Mouse (Mus musculus) retina, embryonic 14.5 days (tissue): ENCODE data around the gene Tmem140.

Source experiments
- DNase-seq: peaks from one replicate; pipeline ENCODE4 v3.0.0-alpha.2; 2015; ENCODE audit warnings: low spot score

The Tmem140 gene

GRCm38 (mm10) chr6:34862791-34863403, at the start of gene Tmem140:
Gene Tmem140 (plus strand): TSS chr6:34863146.
- no peak for DNase-seq

GRCm38 (mm10) chr6:34824406-34824805, 38.5 kb upstream of the Tmem140 start:
- no peak for DNase-seq

DNA sequence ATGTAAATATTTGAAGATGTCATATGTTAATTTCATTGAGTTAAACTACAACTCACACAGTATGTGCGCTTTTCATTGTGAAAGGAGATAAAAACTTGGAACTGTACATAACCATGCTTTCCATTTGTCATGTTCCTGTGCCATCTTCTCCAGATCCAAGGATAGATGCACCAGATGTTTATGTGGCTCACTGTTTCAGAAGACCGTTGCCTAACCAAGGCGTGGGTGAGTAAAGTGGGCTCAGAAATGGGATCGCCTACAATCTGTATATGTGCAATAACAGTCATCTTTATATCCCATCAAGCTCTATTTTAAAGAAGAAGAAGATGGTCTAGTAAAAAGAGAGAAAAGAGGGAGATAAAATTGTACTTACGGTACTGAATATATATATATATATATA, 30.6 kb upstream of the Tmem140 start:
- no peak for DNase-seq

GRCm38 (mm10) chr6:34861546-34862053, 1.3 kb upstream of the Tmem140 start:
- no peak for DNase-seq

DNA sequence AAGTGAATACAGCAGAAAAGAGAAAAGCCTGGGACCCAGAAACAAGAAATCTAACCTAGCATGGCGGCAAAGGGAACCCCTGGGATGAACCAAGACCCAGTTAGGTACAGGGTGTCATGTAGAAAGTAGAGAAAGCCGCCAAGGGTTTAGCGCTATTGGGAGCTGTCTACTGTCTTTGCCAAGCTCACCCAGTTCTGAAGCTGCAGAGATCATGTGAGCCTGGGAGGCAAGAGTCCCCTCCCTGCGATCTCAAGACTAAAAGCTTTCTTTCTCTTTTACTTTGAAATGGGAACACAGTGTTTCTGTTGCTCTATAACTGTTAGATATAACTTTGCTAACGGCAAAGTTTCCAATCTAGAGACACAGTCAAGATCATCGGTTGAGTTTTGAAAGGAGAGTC, 565 bp upstream of the Tmem140 start:
- no peak for DNase-seq

GRCm38 (mm10) chr6:34863786-34864514, 1.0 kb downstream of the Tmem140 start:
- no peak for DNase-seq

- DNase-seq = no peak
Measured at GRCm38 (mm10) chr6:34865213-34865612, 2.3 kb downstream of the Tmem140 start.

- DNase-seq = no peak
Measured at GRCm38 (mm10) chr6:34865711-34866593, 3.0 kb downstream of the Tmem140 start.

DNA sequence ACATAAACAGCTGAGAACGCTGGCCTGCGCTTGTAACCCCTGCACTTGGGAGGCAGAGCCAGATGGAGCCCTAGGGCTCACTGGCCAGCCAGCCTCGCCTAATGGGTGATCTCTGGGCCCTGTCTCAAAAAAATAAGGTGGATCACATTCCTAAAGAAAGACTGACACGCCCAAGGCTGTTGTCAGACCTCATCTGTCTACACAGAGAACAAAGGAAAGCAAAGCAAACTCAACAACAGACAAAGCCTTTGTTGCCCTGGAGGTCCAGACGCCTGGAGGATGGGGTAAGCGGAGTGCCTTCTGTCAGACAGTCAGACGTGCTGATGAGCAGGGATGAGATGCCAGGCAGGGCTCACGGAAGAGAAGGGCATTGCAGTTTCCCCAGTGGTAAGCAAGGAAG, 3.8 kb downstream of the Tmem140 start:
- DNase-seq = no peak

DNA sequence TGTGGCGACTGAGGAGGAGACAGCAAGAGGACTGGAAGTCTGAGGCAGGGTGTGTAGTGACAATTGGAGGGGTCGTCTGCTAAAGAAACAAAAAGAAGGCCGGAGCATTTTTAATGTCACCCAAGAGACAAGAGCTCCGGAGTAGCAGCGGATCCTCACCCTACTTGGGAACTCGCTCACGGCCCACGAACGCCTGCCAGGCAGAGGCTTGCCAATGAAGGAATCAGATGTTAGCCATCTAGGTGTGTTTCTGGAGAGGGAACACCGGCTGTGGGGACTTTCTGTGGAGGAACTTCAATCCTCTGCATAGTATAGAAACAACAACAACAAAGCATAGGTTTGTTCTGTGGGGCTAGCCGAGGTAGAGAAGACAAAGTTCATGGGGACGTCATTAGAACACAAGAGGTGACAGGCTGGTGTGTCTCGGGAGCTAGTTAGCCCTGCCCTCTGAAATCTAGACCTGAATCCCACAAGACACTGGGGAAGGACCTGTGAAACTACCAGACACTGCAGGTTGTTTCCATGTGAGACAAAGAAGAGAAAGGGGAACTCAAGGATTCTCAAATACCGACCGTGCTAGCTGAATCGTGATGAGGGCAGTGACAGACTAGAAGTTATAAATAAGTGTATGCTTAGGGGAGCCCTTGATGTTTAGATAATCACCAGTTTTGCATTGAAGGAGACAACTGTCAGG, 4.5 kb downstream of the Tmem140 start:
- no peak for DNase-seq

- no peak for DNase-seq
Measured at GRCm38 (mm10) chr6:34867995-34868350, 5.0 kb downstream of the Tmem140 start.

DNA sequence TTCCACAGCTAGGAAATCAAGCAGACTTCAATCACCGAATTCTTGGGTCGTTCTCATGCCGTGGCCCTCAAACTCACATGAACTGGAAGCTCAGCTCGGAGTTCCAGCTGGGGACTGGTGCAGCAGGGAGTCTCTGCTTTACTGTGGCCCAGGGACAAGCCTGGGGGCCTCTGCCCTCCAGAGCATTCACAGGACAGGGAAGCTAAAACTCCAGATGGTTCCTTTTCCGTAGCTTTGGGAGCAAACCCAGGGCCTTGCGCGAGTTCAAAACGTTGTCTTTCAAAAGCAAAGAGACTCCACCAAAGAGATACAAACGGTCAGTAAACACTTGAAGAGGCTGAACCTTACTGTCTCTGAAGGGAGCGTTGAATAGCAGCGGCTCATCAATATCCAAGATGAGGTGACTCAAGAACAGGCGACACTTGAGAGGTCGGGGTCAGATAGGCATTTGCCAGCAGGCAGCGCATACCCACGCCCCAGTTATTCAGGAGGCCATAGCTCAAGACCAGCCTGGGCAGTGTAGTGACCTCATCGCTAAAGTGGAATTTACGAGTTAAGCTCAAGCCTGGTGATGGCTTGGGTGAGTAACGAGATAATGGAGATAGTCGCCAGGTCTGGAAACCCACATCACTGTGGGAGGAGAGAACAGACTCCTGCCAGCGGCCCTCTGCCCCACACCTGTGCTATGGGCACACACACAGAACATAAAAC, 5.7 kb downstream of the Tmem140 start:
- no peak for DNase-seq

DNA sequence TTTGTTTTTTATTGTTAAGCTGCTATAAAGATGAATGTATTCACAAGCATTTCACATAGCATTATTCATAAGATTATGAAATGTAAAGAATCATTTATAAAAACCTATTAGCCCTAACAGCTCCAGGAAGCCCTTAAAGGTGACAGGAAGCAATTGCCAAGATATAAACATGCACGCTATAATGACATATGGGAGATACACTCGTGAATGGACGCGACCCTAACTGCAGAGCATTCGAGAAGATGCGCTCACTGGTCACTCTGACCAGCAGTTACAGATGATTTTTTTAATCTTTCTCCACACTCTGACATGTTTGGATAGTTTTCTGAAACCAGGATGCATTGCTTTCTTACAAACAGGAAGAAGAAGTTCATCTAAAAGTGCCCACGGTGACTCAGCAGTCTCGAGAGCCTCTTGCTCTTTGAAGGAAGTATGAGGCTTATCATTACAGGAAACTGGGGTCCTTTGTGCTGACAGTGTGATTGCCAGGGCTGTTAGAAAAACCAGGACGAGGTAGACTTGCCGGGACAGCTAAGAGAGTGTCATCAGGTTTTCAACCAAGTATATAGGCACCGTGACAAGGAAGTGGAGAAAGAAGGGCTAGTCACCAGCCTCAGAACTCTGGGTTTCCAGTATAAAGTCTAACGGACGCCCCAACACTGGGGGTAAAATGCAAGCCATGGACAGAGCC, 6.4 kb downstream of the Tmem140 start:
- DNase-seq = no peak

GRCm38 (mm10) chr6:34870136-34870535, 7.2 kb downstream of the Tmem140 start:
- no peak for DNase-seq

DNA sequence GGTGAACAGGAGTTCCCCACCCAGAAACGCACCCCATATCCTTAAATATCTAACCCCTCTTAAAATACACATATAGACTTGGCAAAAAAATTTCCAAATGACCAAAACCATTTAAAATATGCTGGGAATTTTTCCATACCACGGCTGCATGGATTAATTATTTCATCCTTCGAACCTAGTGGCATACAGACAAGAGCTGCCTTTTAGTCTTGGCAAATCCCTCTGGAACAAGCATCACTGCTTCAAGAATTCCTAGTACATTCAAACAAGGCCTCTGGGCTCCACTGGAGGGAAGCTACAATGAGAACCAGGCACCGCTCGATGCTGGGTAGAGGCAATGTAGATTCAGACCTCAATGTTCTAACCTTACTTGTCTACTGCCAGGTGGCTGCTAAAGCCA, 7.8 kb downstream of the Tmem140 start:
- DNase-seq = no peak

DNA sequence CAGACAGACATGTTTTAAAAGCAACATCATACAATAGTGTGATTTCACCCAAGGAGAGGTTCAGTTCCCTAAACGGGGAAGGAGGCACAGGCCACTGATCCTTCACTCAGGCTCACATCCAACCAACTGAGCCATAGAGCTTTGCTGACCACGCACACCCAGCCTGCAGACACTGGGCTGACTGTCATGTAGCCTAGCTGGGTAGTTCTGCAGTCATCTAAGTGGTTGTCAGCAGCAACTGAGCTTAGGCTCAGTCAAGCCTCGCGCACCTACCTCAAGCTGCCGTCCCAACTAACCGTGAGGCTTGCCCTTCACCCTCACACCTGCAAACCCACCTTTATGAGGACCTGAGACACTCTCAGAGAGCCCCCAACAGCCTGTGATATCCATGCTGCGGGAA, 9.0 kb downstream of the Tmem140 start:
- DNase-seq = no peak

DNA sequence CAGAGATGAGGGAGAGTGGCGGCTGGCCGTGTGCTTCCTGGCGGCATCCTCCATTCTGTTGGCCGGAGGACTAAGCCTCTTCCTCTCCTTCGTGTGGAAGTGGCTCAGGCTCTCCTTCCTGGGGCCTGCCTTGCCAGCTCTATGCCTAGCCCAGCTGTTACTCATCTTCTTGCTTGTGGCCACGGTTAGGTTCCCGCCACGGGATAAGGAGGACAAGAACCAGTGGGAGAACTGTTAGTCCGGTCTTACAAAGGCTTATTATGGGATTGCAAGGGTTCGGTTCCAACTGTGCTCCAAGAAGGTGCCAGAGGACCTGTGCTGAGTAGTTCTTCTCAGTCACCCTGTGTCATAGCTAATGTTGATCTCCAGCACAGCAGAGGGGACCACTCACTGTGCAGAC, 9.9 kb downstream of the Tmem140 start:
- DNase-seq = no peak

DNA sequence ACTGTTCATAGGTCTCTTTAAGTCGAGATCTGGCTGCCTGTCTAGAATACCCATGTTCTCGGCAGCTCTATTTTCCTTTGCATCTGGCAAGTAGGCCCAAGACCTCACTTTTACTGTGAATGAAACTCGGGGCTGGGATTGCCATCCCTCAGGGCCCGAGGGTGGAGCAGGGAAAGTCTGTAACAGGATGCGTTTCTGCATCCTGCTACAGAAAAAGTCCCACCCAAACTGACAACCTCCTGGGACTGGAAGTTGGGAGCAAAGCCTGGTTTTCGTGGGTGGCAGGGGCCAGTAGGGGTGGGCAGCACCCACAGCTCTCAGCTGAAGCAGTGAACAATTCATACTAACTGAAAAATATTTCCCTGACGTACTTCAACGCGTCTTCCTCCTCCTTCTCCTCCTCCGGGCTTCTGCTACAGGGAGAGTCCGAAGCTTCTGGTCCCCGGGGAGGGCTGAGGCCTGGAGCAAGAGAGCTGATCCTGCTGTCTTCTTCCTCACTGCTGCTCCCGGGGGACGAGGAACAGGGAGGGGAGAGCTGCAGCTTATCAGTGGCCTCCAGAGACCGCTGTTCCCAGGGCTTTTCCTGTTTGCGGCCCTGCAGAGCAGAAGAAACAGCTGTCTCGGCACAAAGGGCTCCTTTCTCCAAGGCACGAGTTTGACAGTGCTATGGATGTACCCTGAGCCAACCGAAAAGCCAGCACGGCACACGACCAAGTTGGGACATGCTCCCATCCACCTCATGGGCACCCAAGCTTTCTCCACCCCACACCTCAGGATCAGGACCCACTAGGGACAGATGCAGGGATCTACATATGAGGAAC, 11.4 kb downstream of the Tmem140 start:
- DNase-seq = no peak

- no peak for DNase-seq
Measured at GRCm38 (mm10) chr6:34875268-34875761, 12.4 kb downstream of the Tmem140 start.
